Mouse (Mus musculus) heart, postnatal 0 days (tissue): ENCODE data around the gene Arhgap24.

ENCODE experiments used
- CTCF ChIP-seq: IDR thresholded peaks from 2 replicates; pipeline ENCODE4 v1.5.1; 2016; ENCODE audit warnings: antibody characterized with exemption, control low read depth, low read depth
- EP300 ChIP-seq: IDR thresholded peaks from 2 replicates; pipeline ENCODE4 v1.6.1; 2016; ENCODE audit warnings: antibody characterized with exemption, low read depth

DNA sequence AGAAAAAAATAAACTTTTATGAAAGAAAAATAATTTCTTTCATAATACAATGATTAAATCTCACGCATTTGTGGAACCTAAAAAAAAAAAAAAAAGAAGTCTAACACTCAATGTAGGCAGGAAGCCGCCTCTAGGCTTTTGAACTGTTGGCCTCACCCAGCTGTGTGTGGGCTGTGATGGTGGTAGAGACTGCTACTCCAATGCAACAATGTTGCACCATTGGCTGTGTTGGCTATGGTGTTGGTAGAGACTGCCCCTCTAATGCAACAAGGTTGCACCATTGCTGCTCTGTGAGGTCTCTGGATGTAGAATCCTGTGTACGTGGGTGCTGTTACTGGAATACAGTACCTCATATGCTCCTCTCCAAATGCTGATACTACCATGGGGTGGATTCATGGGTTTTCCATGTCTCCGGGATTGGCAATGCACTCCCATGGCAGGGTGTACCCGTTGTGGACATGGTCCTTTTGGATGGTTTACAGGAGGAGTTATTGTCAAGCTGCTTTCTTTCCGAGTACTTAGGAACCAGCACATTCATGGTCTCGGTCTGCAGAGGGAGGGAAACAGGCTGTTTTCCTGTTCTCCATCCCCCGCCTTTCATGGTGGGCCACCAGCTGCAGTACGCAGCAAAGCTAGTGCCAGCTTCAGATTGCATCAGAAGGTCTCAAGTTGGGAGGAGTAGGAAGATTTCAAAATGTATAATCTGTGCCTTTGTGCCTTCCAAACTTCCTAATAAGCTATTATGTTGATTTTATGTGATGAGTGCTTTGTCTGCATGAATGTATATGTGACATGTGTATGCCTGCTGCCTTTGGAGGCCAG, 186.8 kb downstream of the Arhgap24 start:
- TF ChIP-seq CTCF (no peak), EP300 (no peak)
